Mouse (Mus musculus) adrenal gland, adult 18-20 months (tissue): ENCODE data around the gene Galntl5. TPM values are rescaled to one million over a fixed set of nuclear protein-coding genes. Genes with fewer than 3 reads are reported as not detected.
A peak's percentile ranks its signal among the peaks of the same experiment; 100 is the strongest.
"Not testable (repeated sequence)": the region's sequence is repeated elsewhere in the genome, so short reads cannot be mapped to it uniquely, and the experiment has no call there.

Experiments
- DNase-seq, 2 experiments: peaks; one replicate each; pipeline ENCODE4 v3.0.0; 2021 to 2022; ENCODE audit warnings: low spot score in 2 of 2
- long read RNA-seq, 2 experiments: library from polyadenylated mRNA; stranded (forward); transcript quantifications; one replicate each; pipeline ENCODE4 v2.0.0; 2021
- total RNA-seq, 2 experiments: library from RNA; stranded (reverse); gene quantifications; 1 replicate in 1 of 2; 2 replicates in 1 of 2; pipeline ENCODE4 v1.2.3; 2021

Gene Galntl5
- not detected for total RNA-seq
- long read RNA-seq, experiment 1: 0 reads
- long read RNA-seq, experiment 2: 0 reads

DNA sequence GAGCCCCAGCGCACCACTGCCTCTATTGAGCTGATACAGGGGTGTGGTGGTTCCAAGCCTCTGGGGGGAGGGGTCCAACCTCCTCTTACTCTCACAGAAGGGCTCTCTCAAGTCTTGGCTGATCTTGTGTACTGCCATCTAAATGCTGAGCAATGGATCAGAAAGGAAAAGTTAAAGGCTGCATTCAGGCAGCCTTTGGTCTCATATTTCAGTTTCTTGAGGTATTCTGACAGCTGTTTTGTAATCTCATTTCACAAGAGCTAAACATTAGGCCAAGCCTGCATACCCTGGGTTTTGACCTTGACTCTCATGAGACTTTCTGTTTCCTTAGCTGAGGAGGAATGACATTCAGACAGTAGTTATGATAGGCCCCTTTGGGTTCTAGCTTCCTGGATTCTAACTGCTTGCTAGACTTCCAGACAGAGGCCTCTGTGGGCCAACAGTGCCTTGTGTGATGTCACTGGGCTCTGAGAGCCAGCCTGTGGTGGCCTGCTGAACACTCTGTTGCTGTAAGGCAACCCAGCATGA is at the start of gene Galntl5:
Galntl5 (plus strand) TSS at position 457 of the 528 bp plus-strand sequence.
- DNase-seq: peak in 1 of 2 experiments; percentile 8

DNA sequence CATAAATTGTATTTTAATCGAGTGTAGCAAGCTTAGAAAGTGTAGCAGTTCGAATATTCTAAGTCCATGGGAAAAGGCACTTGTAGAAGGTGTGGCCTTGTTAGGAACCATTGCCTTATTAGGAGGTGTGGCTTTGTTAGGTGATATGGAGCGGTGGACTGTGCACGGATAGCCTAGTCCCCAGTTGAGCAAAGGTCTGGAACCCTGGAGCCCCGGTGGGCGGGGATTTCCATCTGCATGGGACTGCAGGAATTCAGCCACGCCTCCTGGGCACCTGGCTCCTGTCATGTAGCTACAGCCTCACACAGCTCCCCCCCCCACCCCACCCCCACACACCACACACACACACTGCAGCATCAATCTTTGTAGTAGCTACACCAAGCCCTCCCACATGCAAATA is 34.6 kb upstream of the Galntl5 start:
- no peak for DNase-seq

DNA sequence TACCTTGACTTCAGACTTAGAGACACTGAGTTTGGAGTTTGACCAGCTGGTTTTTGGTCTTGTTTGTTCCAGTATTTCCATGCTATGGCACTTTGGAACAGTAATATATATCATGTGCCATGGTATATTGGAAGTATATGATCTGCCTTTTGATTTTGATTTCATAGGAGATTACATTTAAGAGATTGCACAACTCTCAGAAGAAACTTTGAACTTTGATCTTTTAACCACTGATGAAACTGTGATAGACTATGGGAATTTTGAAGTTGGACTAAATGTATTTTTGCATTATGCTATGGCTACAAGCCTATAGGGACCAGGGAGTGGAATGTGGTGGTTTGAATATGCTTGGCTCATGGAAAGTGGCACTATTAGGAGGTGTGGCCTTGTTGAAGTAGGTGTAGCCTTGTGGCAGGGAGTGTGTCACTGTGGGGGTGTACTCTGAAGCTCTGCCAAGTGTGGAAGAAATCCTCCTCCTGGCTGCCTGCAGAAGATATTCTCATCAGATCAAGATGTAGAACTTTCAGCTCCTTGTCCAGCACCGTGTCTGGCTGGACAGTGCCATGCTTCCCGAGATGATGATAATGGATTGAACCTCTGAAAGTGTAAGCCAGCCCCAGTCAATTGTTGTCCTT is 31.8 kb upstream of the Galntl5 start:
- DNase-seq: no peak

DNA sequence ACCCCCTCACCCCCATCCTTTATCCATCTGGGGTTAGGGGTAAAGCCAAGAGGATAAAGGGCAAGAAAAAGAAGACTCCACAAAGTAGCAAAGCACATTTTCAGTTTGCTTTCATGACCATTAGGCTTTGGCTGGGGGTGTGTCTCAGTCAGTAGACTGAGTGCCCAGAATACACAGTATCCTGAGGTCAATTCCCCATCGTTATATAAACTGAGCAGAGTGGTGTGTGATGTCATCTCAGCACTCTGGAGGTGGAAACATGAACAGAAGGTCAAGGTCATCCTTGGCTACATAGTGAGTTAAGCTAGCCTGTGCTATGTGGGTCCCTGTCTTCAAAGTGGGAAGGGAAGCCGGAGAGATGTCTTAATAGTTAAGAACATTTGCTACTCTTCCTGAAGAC is 27.8 kb upstream of the Galntl5 start:
- no peak for DNase-seq

DNA sequence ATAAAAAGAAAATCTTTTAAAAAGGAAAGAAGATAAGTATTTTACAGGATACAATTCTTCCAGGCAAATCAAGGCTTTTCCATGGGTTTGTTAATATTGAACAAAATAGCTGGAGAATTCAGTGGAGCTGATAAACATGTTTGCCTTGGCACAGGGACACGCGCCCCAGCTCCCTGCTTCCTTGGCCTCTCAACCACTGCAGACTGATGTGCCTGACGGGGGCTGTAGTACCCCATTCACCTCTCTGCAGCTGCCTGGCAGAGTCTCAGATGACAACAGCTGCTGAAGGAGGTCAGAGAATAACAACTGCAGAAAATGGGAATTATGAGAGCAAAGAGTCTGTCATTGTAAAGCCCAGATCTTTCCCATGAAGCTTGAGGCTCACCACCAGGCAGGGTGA is 27.3 kb upstream of the Galntl5 start:
- DNase-seq: no peak

DNA sequence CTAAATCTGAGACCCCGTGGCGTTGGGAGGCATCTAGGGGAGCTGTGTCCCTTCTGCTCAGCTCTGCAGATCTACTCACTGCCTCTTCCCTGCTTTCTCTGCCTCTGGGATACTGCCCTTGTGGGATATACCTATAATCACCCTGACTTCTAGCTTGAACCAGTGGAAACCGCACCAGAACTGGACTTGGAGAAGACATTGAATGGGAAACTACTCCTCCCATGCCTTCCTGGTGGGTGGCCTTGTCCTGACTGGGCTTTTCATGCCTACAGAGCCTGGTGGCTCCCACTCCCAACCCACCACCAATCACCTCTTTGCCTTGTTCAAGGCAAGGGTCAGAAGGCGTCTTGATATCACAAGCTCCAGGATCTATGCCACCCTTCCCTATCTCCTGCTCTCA is 26.4 kb upstream of the Galntl5 start:
- no peak for DNase-seq

DNA sequence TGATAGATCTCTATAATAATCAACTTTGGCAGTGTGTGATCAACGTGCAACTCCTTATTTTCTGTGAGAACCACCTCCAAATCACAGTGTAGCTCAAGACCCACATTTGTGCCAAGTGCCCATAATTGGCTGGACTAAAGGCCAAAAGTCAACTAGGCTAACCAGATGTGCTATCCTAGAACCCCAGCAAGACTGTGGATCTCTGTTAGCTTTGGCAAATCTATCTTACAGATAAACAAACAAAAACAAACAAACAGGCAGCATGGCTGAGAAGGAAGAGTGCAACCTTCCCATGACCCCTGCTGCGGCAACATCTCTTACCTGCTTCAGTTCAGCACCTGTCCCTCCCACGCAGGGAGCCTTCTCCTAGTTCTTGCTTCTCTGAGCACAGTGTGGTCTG is 25.9 kb upstream of the Galntl5 start:
- no peak for DNase-seq

DNA sequence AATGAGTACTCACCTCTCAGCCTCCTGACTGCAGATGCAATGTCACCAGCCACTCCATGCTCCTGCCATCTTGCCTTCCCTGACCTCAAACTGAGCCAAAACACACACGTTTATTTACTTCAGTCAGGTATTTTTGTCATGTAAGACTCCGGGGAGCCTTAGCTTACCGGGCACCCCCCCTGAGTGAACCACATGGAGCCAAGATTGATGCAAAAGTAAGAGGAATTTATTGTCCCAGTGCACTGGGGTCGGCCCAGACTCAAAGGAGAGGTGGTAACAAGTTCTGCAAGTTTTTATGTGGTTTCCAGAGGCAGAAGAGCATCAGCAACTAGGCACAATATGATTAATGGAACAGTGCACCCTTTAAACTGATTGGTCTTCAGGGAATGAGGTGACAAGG is 24.1 kb upstream of the Galntl5 start:
- DNase-seq: no peak

DNA sequence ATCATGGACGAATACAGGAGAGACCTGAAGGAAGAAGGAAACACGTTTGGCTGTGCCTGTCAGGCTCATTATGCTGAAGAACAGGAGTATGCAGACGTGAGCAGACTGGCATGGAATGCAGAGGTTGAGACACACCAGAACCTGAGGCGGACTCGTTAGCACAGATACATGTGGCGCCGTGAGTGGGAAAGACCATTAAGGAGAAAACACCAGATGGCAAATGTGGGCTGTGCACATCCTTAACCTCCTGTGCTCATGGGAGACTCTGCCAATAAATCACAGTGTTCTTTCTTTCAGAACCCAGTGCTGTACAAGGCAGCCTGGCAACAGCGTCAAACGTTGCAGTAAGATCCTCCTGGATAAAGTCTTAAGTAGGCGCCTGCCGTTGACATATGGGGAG is 20.7 kb upstream of the Galntl5 start:
- no peak for DNase-seq

DNA sequence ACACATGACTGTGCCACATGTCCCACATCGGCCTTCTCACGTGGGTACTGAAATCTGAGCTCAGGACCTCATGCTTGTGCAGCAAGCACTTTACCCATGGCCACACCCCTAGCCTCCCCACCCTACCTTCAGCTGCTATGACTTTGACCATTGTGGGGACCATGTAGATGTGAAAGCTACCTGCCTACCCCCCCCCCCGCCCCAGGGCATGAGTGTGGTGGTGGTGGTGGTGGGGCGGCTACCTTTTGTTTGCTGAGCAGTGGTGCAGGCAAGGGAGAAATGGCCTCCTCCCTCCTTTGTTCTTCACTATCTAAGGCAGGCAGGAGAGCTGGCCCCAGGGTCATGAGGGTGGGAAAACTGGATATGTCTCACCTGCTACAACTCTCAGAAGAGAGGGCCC is 18.3 kb upstream of the Galntl5 start:
- DNase-seq: no peak

DNA sequence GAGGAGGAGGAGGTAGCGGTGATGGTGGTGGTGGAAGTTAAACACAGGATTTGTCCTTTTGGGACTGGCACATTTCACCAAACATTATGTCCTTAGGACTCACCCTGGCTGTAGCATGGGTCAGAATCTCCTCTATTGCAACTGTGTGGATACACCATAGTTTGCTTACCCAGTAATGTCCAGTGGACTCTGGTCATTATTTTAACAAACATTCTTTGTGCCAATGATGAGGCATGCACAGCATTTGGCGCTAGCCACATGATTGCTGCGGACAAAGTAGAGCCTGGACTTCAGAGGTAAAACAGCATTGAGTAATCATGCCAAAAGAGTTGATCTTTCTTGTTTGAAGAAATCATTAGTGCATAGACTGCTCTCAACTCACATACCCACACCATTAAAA is 17.3 kb upstream of the Galntl5 start:
- no peak for DNase-seq

DNA sequence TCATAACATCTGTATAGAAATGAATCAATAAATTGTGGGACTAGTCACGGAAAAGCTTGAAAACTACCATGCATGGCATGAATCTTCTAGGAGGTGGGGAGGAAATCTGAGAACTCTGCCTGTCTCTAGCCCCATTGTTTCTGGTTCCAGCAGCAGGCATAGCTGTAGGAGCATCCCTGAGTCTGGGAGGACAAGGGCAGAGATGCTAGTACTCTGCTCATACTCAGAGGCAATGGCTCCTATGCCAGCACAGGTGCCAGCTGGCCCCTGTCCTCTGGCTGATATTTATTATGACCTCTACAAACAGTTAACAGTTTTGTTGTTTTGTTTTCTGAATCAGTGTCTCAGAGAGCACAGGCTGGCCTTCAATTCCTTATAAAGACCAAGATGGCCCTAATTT is 16.9 kb upstream of the Galntl5 start:
- DNase-seq: no peak

DNA sequence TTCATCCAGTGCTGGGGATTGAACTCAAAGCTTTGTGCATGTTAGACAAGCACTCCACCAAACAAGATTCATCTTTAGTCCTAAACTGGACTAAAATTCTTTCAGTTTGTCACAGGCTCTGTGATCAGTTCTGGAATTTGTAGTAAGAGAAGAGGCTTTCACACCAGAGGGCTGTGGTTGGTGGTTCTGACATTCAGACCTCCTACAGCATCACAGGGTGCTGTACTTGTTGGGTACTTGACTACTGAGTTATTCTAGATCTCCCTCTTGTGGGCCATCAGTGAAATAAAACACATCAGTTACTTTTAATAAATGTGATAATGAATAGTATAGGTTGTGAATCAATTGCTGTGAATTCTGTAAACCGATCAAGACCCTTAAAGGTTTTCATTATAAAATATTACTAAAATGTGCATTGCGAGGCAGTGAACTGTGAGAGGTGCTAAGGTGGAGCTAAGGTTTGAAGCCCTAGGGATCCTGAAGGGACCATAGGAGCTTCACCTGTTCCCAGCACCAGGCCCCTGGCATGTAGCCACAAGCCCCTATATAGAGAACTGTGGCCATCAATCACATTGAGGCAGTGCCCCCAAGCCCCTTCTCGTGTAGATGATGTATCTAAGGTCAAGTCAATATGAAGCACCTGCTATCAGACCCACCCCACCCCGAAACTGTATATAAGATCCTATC is 16.0 kb upstream of the Galntl5 start:
- DNase-seq: no peak

DNA sequence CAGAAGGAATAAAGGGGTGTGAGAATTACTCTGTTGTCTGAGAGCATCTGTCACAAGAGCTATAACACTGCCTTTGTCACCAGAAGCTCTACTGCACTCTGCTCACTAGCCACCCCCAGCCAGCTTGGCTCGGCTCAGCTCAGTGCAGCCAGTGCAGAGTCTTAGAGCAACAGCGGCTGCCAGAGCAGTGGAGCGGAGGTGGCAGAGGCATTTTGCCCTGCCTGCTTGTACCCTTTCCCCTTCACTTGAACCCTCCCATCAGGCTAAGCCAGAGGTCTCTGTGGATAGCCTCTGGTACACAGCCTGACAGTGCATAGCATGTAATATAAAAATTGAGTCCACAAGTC is 15.5 kb upstream of the Galntl5 start:
- no peak for DNase-seq

DNA sequence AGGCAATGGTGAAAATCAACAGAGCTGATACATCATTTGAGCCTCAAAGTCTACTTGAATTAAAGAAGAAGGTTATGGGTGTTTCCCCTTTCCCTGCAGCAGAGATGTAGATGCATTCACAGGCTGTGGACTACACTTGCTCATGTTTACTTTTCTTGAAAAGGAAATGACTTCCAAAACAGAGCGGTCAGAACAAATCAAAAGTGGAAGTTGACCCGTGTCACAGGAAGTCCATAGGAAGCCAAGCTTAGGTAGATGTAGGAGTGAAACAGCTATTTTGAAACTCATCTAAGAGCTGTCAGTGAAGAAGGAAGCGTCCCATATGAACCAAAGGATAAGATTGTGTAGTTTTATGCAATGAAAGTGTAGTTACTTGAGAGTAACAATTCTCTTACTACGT is 14.6 kb upstream of the Galntl5 start:
- DNase-seq: no peak

DNA sequence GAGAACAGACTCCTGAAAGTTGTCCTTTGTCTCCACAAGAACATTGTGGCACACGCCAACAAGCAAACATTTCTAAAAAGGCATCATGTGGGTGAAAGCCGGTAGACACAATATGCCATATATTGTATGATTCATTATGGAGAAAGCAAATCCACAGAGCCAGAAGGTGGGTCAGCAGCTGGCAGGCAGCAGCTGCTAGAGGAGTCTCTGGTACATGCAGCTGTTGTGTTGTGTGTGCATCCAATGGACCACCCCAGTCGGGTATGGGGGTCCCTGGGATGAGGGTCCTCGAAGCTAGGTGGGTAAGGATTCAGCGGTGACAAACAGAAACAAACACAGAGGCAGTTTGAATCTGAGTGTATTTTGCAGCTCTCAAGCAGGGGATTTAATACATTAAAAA is 3.3 kb upstream of the Galntl5 start:
- DNase-seq: not testable (repeated sequence)

DNA sequence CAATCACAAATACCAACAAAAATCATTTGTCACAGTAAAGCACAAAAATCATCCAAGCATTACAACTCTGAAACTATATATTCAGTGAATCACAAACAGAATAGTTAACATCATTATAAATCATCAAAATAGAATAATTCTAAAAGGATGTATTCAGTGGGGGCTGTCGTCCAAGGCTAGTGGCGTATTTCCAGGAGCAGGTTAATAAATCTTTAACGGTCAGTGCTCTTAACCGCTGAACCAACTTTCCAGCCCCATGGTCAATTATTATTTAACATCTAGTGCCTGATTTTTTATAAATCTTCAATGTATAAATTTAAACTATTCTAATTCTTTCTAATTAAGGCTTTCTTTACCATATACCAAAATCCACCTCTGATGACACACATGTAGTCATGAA is 2.7 kb upstream of the Galntl5 start:
- DNase-seq: not testable (repeated sequence)

DNA sequence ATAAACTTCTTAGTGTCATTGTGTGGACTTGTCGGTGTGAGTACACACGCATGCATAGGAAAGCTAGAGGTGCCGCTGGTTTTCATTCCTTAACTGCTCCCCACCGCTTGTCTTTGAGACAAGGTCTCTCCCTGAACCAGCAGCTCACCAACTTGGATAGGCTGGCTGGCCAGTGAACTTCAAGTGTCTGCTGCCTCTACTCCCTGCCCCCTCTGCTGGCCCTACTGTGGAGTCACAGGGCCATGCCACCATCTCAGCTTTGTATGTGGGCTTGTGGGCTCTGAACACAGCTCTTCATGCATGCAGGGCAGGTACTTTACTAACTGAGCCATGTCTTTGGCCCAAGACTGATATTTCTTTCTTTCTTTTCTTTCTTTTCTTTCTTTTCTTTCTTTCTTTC is 2.0 kb upstream of the Galntl5 start:
- no peak for DNase-seq

DNA sequence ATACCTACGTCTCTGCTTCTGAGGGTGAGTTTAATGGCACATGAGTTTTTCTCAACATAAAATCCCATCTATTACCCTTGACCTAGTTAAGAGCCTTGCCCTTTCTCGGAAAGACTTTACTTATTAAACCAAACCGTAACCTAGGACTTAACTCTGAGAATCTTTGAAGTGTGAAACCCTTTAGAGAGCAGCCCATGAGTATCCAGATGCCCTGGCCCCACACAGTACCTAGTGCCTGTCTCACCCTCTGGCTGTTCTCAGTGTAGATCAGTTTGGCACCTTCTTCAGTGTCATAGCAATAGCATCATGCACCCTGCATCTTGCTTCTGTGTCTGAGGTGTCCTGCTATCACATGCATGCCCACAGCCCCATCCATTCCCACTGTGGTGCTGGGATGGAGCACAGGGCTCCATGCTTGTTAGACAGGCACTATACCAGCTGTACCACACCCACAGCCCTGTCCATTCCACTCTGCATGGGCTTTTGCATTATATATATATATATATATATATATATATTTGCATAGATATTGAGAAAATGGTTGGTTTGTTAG is 1.2 kb upstream of the Galntl5 start:
- no peak for DNase-seq

DNA sequence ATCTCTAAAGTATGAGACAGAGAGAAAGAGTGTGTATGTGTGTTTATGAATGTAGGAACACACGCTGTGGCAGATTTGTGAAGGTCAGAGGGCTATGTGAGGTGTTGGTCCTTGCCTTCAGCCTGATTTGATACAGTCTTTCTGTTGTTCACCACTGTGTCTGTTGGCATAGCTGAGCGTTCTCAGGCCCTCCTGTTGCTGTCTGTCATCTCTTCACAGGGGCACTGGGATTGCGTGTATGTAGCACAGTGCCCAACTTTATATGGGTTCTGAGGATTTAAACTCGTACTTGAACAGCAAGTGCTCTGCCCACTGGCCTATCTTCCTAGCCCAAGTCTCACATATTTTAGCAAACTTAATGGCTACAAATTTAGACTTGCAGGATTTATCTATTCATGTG is 2.3 kb downstream of the Galntl5 start:
- no peak for DNase-seq

DNA sequence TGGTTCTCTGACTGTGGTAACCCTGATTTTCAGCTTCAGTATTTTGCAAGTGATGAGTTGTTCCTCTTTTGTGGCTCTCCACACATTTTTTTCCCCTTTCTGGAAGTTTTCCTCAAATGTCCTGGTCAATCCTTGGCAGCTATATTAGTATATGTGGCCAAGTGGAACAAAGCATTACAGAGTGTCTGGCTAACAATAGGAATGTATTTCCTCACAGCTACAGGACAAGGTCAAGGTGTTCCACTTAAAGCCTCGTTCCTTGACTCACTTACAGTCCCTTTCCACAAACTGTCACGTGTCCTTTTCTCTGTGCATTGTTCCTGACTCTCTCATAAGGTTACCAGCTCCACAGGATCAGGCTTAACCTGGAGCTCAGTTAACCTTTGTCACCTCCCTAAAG is 3.3 kb downstream of the Galntl5 start:
- no peak for DNase-seq

DNA sequence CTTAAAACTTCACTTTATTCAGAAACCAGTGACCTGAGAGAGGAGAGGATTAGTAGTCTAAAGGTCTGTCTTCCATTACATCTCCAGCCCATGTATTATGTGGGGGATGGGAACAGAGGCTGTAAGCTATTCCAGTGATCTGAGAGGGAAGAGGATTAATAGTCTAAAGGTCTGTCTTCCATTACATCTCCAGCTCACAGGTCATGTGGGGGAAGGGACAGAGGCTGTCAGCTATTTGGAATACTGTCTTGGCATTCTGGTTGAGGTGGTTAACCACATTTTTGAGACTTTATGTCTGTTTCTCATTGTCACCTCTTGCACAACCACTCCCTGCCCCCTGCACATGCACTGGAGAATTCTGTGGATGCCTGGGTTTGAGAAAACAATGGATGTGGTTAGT is 6.5 kb downstream of the Galntl5 start:
- DNase-seq: no peak

DNA sequence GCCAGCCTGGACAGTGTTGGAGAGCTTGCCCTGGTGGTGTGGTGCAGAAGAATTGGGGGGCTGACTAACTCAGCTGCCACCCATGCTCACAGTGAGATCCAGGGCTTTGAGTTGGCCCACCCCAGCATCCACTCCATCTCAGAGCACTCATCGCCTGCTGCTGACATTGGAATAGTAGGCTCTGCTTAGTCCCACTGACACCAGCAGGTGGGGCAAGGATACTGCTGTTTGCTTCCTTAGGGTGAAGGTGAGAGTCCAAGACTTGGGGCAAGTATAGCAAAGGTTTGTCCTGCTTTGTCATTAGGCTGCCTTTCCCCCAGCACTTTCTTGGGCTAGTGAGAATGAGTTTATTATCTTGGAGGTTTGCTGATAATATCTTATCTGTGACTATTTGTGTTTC is 7.5 kb downstream of the Galntl5 start:
- peak in 1 of 2 experiments; percentile 16 for DNase-seq
